Mouse (Mus musculus): ENCODE results near the gene Gm17175.
"Not testable (repeated sequence)": the region's sequence is repeated elsewhere in the genome, so short reads cannot be mapped to it uniquely, and the experiment has no call there.

Gm17175 gene

DNA sequence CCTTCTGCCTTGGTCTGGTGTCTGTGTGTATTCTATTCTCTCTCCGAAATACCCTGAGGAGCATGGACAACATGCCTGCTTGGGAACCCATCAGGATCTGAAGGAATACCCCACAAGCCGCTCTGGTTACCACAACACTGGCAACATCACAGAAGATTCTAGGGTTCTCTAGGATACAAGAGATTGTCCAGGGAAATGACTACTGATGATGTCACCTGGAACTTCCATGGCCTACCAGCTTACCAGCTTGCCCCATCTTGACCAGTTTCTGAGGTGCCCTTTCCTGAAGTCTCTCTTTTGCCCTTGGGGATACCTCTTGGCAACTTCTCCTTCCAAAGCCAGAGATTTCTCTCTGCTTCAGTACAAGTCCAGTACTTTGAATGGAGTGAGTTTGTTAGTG lies at the start of gene Gm17175:
Gene Gm17175 (minus strand): TSS at position 101 of the 400 bp plus-strand sequence.
- not testable (repeated sequence) for DNase-seq (ENCODE audit: low spot score in 2 of 2)

DNA sequence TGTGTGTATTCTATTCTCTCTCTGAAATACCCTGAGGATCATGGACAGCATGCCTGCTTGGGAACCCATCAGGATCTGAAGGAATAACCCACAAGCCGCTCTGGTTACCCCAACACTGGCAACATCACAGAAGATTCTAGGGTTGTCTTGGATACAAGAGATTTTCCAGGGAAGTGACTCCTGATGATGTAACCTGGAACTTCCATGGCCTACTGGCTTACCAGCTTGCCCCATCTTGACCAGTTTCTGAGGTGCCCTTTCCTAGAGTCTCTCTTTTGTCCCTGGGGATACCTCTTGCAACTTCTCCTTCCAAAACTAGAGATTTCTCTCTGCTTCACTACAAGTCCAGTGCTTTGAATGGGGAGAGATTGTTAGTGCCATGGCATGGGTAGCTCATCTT lies 37.3 kb upstream of the Gm17175 start, which contains the start of gene Gm17078:
Gene Gm17078 (minus strand): TSS at position 101 of the 400 bp plus-strand sequence.
- DNase-seq (ENCODE audit: low spot score in 2 of 2), result no peak

DNA sequence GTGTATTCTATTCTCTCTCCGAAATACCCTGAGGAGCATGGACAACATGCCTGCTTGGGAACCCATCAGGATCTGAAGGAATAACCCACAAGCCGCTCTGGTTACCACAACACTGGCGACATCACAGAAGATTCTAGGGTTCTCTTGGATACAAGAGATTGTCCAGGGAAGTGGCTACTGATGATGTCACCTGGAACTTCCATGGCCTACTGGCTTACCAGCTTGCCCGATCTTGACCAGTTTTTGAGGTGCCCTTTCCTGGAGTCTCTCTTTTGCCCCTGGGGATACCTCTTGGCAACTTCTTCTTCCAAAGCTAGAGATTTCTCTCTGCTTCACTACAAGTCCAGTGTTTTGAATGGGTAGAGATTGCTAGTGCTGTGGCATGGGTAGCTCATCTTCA lies 18.2 kb upstream of the Gm17175 start, which contains the start of gene Gm17174:
Gene Gm17174 (minus strand): TSS at position 101 of the 400 bp plus-strand sequence.
- not testable (repeated sequence) for DNase-seq (ENCODE audit: low spot score in 2 of 2)

DNA sequence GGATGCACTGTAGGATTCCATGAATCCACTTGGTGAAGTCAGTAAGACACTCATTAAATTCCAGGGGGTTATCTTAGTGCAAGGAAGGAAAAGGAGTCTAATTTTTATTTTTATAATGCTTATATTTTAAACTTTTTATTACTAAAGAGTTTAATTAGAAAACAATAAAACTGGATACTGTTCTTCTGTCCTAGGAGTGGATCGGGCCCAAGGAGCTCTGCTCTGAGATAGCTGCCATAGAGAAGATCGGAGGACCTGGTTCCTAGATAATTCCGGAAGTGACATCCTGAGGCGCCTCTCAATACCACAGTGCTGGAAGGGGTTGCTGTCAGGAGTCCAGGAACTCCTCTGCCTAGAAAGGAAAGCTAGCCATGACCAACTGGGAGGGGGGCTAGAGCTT lies 21.4 kb downstream of the Gm17175 start, which contains the start of gene Gm5622:
Gene Gm5622 (plus strand): TSS at position 301 of the 400 bp plus-strand sequence.
- no peak for DNase-seq (ENCODE audit: low spot score in 2 of 2)

Data from natural killer cell, adult 2 months (primary cell).